Mouse (Mus musculus) kidney, adult 2 months (tissue): ENCODE measurements around the gene Rufy2.
A peak's percentile ranks its signal among the peaks of the same experiment; 100 is the strongest.

ENCODE experiments used
- CTCF ChIP-seq: fragments of 200-500 bp; conservative IDR thresholded peaks from 2 replicates; pipeline ENCODE4 v1.5.1; 2011; ENCODE audit warnings: low read depth, mild to moderate bottlenecking, control low read depth, low read length, moderate library complexity, mixed read lengths; ENCODE audit not compliant: insufficient read depth, insufficient read length
- POLR2A ChIP-seq: fragments of 200-500 bp; IDR thresholded peaks from one replicate; pipeline ENCODE4 v1.6.1; 2011; ENCODE audit warnings: low read depth, low read length, control low read depth

DNA sequence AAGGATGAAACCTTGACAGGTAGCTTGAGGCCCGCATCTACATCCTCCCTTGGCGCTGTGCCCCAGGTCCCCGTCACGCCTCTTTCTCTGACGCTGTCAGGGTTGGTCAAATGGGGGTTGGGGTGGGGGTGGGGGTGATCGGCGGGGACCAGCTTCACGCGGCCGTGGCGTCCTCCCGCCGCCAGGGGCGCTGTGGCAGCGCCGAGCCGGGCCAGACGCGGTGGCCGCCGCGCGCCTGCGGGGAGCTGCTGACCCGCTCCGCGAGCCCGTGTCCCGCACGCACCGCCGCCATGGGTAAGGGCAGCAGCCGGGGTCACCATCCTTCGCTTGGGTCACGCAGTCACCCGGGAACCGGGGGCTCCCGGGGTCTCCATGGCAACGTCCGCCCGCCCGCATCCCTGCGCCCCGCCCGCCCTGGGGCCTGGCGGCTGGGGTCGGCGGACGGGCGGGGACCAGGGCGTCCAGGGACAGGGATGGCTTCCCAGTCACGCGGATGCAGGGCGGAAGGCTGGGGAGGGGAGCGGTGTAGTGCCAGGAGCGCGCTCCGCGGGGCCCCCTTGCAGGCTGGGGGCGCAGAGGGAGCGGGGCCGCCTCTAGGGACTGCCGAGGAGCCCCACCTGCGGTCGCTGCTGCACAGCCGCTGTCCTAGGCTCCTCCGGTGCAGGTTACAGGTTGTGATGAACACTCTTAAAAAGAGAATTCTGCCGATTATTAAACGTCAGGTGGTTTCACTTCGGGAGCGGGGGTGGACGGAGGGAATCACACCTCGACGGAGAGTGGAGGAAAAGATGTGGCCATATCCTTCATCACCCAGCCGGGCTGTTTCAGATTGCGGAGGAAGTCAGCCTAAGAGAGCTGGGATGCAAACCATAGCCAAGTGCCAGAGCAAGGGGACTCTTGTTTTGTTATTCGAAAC is at the start of gene Rufy2:
- TF ChIP-seq POLR2A: no peak
- TF ChIP-seq CTCF: peak; percentile 57
